Mouse (Mus musculus) liver, embryonic 13.5 days (tissue): ENCODE measurements around the gene Ndufa11. TPM values are rescaled to one million over a fixed set of nuclear protein-coding genes. Genes with fewer than 3 reads are reported as not detected.

ENCODE experiments used
- polyA plus RNA-seq: library from polyadenylated mRNA; unstranded; fragments of >200 nt; fragmentation: Nextera tagmentation; extraction: Ambion mirVana; gene quantifications from 2 replicates; pipeline ENCODE4 v1.2.1, GENCODE M21; 2015

Ndufa11 gene
- polyA plus RNA-seq, 1 experiment from 2014 or later, result 268 TPM

Other genes starting within 250 kb of the Ndufa11 start
- gene Ptprs, start 241.3 kb upstream of the Ndufa11 start, polyA plus RNA-seq, result 6.2 and 7.6 TPM in 2 replicates
- not detected in 2 replicates for gene Znrf4, start 205.3 kb upstream of the Ndufa11 start, polyA plus RNA-seq
- gene Gm20219, start 163.4 kb upstream of the Ndufa11 start, polyA plus RNA-seq, result 0.08 and 0.14 TPM in 2 replicates
- 37.5 and 40.7 TPM in 2 replicates for gene Safb2, start 133.2 kb upstream of the Ndufa11 start, polyA plus RNA-seq
- 44.4 and 59.7 TPM in 2 replicates for gene Safb, start 132.9 kb upstream of the Ndufa11 start, polyA plus RNA-seq
- gene 2410015M20Rik, start 108.0 kb upstream of the Ndufa11 start, polyA plus RNA-seq, result 157 and 167 TPM in 2 replicates
- 1,217 and 1,404 TPM in 2 replicates for gene Rpl36, start 104.4 kb upstream of the Ndufa11 start, polyA plus RNA-seq
- 41.0 and 42.2 TPM in 2 replicates for gene Lonp1, start 90.9 kb upstream of the Ndufa11 start, polyA plus RNA-seq
- gene Catsperd, start 89.6 kb upstream of the Ndufa11 start, polyA plus RNA-seq, result 0.37 and 0.64 TPM in 2 replicates
- 49.6 and 50.8 TPM in 2 replicates for gene Ranbp3, start 44.5 kb upstream of the Ndufa11 start, polyA plus RNA-seq
- 2.6 and 3.2 TPM in 2 replicates for gene Vmac, start 255 bp downstream of the Ndufa11 start, polyA plus RNA-seq
- gene Nrtn, start 39.8 kb downstream of the Ndufa11 start, polyA plus RNA-seq, result 1.00 and 1.0 TPM in 2 replicates
- 17.2 and 17.5 TPM in 2 replicates for gene Dus3l, start 47.0 kb downstream of the Ndufa11 start, polyA plus RNA-seq
- gene Prr22, start 52.5 kb downstream of the Ndufa11 start, polyA plus RNA-seq, result 0.45 and 0.61 TPM in 2 replicates
- 10.1 and 10.7 TPM in 2 replicates for gene Rfx2, start 113.2 kb downstream of the Ndufa11 start, polyA plus RNA-seq
- not detected in 2 replicates for gene Acsbg2, start 156.7 kb downstream of the Ndufa11 start, polyA plus RNA-seq
- gene 1700061G19Rik, start 157.7 kb downstream of the Ndufa11 start, polyA plus RNA-seq, result 0.03 and 0.08 TPM in 2 replicates
- 11.0 and 12.1 TPM in 2 replicates for gene Mllt1, start 217.6 kb downstream of the Ndufa11 start, polyA plus RNA-seq